Mouse (Mus musculus) liver, adult 2 months (tissue): ENCODE data around the gene Chmp2a.
A peak's percentile ranks its signal among the peaks of the same experiment; 100 is the strongest.

ENCODE experiments used
- CTCF ChIP-seq: fragments of 200-500 bp; IDR thresholded peaks from 2 replicates; pipeline ENCODE4 v1.5.1; 2011; ENCODE audit warnings: low read depth, low read length, control low read depth
- POLR2A ChIP-seq: fragments of 200-500 bp; IDR thresholded peaks from 2 replicates; pipeline ENCODE4 v1.6.1; 2011; ENCODE audit warnings: low read length, control low read depth; ENCODE audit not compliant: insufficient read depth; ENCODE audit errors: extremely low read depth

DNA sequence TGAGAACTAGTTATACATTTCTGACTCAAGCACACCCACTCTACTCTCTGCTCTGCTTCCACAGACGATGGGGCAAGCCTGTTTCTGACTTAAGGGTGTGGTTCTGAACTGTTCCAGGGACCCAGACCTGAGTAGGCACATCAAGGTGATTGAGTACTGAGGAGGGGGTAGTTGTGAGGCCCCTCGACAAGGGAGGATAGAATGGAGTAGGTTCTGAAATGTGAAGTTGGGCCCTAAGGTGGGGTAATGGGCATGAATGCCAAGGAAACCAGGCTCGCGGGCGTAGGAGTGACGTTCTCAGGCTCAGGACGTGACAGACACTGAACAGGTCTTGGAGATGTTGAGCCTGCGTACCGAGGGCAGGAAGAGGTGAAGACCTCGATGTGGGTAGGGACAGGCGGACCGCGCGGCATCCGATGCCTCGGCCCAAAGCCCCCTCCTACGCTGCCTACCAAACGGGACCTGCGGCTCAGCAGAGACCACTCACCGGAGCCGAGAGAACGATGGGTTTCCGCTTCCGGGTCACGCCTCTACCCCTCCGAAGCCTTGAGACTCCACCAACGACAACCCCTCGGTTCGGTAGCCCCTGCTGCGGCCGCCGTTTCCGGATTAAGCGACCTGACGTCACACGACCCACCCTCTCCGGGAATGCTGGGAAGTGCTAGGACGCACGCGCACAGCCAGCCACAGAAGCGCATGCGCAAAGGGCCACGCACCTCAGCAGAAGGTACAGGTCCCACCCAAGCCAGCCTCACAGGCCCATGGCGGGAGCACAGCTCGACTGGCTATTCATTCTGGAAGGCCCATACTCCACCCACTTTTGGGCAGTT, at the start of gene Chmp2a:
- no peak for TF ChIP-seq CTCF
- peak; percentile 64; the same call in 1 of the 2 replicates for TF ChIP-seq POLR2A
